Mouse (Mus musculus): ENCODE data around the gene Sorcs1.

- TF ChIP-seq CTCF (IDR thresholded peaks at IDR 0.05; ENCODE audit: low read depth, low read length) (no peak), EP300 (IDR thresholded peaks at IDR 0.05; ENCODE audit: insufficient read depth, low read depth, low read length) (no peak)
Observed at GRCm38 (mm10) chr19:50398341-50398740, 280.1 kb downstream of the Sorcs1 start.
